Mouse (Mus musculus) heart, embryonic 15.5 days (tissue): Measurements from ENCODE around the gene Pafah1b2. TPM values are rescaled to one million over a fixed set of nuclear protein-coding genes. Genes with fewer than 3 reads are reported as not detected.

Experiments used
- ATAC-seq: fragments of 200-750 bp; cut with Nextera tagmentation; replicated peaks from 2 replicates; pipeline ENCODE4 v1.8.0; 2017; ENCODE audit warnings: low read depth, moderate TSS enrichment; ENCODE audit not compliant: insufficient number of reproducible peaks, insufficient read depth, low FRiP score
- H3K27ac ChIP-seq: fragments of 300-500 bp; sonication (generic); 2 replicates; pipeline ENCODE4 v1.5.1; 2015; ENCODE audit warnings: mild to moderate bottlenecking, inconsistent platforms
- H3K27me3 ChIP-seq: fragments of 300-500 bp; sonication (generic); 2 replicates; pipeline ENCODE4 v1.6.1; 2015; ENCODE audit warnings: inconsistent platforms
- H3K36me3 ChIP-seq: fragments of 300-500 bp; sonication (generic); 2 replicates; pipeline ENCODE4 v1.6.1; 2015; ENCODE audit warnings: mild to moderate bottlenecking, inconsistent platforms
- H3K4me1 ChIP-seq: fragments of 300-500 bp; sonication (generic); replicated peaks from 2 replicates; pipeline ENCODE4 v1.6.1; 2015; ENCODE audit warnings: inconsistent platforms
- H3K4me2 ChIP-seq: fragments of 300-500 bp; sonication (generic); 2 replicates; pipeline ENCODE4 v1.6.1; 2015; ENCODE audit warnings: inconsistent platforms, mild to moderate bottlenecking, moderate library complexity
- H3K4me3 ChIP-seq: fragments of 300-500 bp; sonication (generic); 2 replicates; pipeline ENCODE4 v1.5.1; 2015; ENCODE audit warnings: mild to moderate bottlenecking, inconsistent platforms
- H3K9ac ChIP-seq: fragments of 300-500 bp; sonication (generic); 2 replicates; pipeline ENCODE4 v1.6.1; 2015; ENCODE audit warnings: mild to moderate bottlenecking, inconsistent platforms
- H3K9me3 ChIP-seq: fragments of 300-500 bp; sonication (generic); replicated peaks from 2 replicates; pipeline ENCODE4 v1.6.1; 2016; ENCODE audit warnings: inconsistent platforms
- WGBS: fragments of 180-500 bp; shearing (Covaris S2); methylation state at CpG from one replicate; pipeline ENCODE4 v1.1.7; 2015; ENCODE audit warnings: mixed read lengths; 5-methylcytosine and 5-hydroxymethylcytosine counted together
- polyA plus RNA-seq: library from polyadenylated mRNA; unstranded; fragments of >200 nt; fragmentation: Nextera tagmentation; extraction: Ambion mirVana; gene quantifications from 2 replicates; pipeline ENCODE4 v1.2.1, GENCODE M21; 2015

Pafah1b2 gene
- polyA plus RNA-seq, 1 experiment from 2014 or later: 105 TPM

DNA sequence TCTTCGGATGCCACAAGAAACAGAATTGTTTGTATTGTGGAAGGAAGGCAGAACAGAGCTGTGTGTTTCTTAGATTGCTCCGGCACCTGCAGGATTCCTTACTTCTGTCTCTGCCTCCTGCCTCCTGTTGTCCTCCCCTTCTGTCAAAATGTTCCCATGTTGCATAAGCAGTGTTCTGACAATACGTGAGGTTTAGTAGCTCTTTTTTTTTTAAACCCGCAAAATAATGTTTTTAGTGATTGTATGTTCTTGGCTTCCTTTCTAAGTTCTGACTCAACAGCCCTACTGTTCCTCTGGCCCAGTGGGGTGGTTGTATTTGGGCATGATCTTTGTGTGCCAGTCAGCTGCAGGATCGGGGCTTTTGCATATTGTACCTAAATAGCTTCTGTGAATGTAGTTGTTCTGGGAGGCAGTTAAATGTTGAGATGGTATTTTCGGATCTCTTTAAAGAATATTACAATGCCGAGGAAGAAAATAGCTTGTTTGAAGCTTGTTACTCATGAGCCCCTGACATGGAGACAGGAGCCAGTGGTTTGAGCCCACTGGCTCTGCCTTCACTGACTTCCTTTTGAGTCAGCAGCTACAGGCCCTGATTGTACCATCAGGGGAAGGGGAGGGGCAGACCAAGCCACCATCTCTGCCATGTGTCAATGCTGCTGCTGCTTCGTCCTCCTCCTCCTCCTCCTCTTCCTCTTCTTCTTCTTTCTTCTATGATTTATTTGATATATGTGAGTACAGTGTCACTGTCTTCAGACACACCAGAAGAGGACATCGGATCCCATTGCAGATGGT is 13.8 kb upstream of the Pafah1b2 start:
- no peak overlapping the region for H3K27ac ChIP-seq
- WGBS: 87% methylated on average over 9 of the region's 9 CpGs
- ATAC-seq: no peak

GRCm38 (mm10) chr9:46023591-46023990 is 11.1 kb upstream of the Pafah1b2 start:
- 90% methylated on average over 11 of the region's 11 CpGs for WGBS
- H3K36me3 ChIP-seq: peaks cover 7% of the 10 kb centered on the region; the same call in 1 of the 2 replicates

More for the DNA sequence above, 13.8 kb upstream of the Pafah1b2 start:
- Histone ChIP-seq H3K4me2 (no peak overlapping the region), H3K27me3 (no peaks in the 10 kb centered on the region), H3K9me3 (no peaks in the 10 kb centered on the region), H3K36me3 (peaks cover under 1% of the 10 kb centered on the region; the same call in 1 of the 2 replicates), H3K4me1 (peaks cover 22% of the 10 kb centered on the region), H3K4me3 (no peak overlapping the region), H3K9ac (no peak overlapping the region)

GRCm38 (mm10) chr9:46019975-46020374 is 7.5 kb upstream of the Pafah1b2 start:
- 73% methylated on average over 6 of the region's 6 CpGs for WGBS
- H3K9me3 ChIP-seq: no peaks in the 10 kb centered on the region
- peaks cover 31% of the 10 kb centered on the region for H3K4me1 ChIP-seq
- H3K27ac ChIP-seq: no peak overlapping the region
- H3K27me3 ChIP-seq: no peaks in the 10 kb centered on the region
- no peak for ATAC-seq
- peaks cover 7% of the 10 kb centered on the region; the same call in 1 of the 2 replicates for H3K36me3 ChIP-seq
- no peak overlapping the region for H3K4me3 ChIP-seq
- H3K4me2 ChIP-seq: no peak overlapping the region
- no peak overlapping the region for H3K9ac ChIP-seq

More at GRCm38 (mm10) chr9:46023591-46023990, 11.1 kb upstream of the Pafah1b2 start:
- ATAC-seq: no peak
- no peaks in the 10 kb centered on the region for H3K9me3 ChIP-seq
- no peak overlapping the region for H3K4me3 ChIP-seq
- H3K27ac ChIP-seq: no peak overlapping the region
- H3K27me3 ChIP-seq: no peaks in the 10 kb centered on the region
- H3K4me1 ChIP-seq: peaks cover 8% of the 10 kb centered on the region
- H3K9ac ChIP-seq: no peak overlapping the region
- H3K4me2 ChIP-seq: no peak overlapping the region

DNA sequence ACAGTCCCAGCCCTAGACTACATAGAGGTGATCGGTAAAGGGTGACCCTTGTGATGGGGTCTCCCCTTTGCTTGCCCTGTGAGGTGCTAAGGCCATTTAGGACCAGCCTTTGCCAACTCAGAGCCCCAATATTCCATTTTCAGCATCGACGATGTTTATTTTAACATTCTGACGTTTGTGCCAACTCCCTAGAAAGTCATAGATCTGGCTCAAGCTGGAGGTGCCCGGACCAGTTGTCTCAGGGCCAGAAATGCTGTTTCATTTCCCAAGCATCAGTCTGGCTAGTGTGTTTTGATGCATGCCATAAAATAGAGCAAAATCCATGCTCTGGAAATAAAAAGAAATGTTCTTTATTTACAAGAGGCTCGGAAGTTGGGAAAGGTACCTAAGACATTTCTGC is 5.8 kb upstream of the Pafah1b2 start:
- Histone ChIP-seq H3K4me3 (no peak overlapping the region), H3K9ac (no peak overlapping the region), H3K4me1 (peaks cover 43% of the 10 kb centered on the region), H3K36me3 (peaks cover 7% of the 10 kb centered on the region; the same call in 1 of the 2 replicates), H3K4me2 (no peak overlapping the region), H3K9me3 (no peaks in the 10 kb centered on the region), H3K27me3 (no peaks in the 10 kb centered on the region), H3K27ac (no peak overlapping the region)
- WGBS: 75% methylated on average over 6 of the region's 6 CpGs
- ATAC-seq: no peak

- Histone ChIP-seq H3K27ac (no peak overlapping the region), H3K4me1 (peaks cover 53% of the 10 kb centered on the region), H3K9me3 (no peaks in the 10 kb centered on the region), H3K27me3 (no peaks in the 10 kb centered on the region), H3K9ac (no peak overlapping the region), H3K4me3 (no peak overlapping the region), H3K4me2 (peak overlapping the region; percentile 85), H3K36me3 (peaks cover 7% of the 10 kb centered on the region; the same call in 1 of the 2 replicates)
- WGBS: 69% methylated on average over 4 of the region's 4 CpGs
- ATAC-seq: no peak
These were observed 3.9 kb upstream of the Pafah1b2 start for GRCm38 (mm10) chr9:46016417-46016816.

- Histone ChIP-seq H3K4me2 (peak overlapping the region; percentile 85), H3K4me3 (peak overlapping the region; percentile 82), H3K36me3 (peaks cover 2% of the 10 kb centered on the region; the same call in 1 of the 2 replicates), H3K27me3 (no peaks in the 10 kb centered on the region), H3K27ac (peak overlapping the region; percentile 93), H3K4me1 (peaks cover 54% of the 10 kb centered on the region), H3K9ac (no peak overlapping the region), H3K9me3 (no peaks in the 10 kb centered on the region)
- no peak for ATAC-seq
- 26% methylated on average over 9 of the region's 9 CpGs for WGBS
These were observed 3.3 kb upstream of the Pafah1b2 start for GRCm38 (mm10) chr9:46015831-46016230.

DNA sequence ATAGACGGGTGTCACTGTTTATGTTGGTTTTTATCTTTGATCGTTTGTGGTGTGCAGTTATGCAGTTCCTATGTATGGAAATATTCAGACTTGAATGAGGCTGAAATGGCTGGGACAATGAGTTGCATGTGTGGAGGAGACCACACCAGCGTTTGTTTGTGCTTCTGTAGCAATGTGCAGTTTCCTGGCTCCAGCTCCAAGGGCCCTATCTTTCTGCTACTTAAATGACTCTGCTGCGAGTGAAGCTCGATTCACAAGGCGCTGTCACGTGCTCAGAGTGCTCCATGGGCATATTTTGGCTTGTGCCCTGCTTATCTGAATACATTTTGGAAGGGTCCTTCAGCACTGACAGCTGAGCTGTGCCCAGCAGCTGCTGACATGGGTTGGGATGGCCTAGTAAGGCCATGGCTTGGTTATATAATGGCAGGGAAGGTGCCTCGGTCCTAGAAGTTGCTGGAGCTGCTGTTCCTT is 2.6 kb upstream of the Pafah1b2 start:
- Histone ChIP-seq H3K4me1 (peaks cover 54% of the 10 kb centered on the region), H3K27ac (peak overlapping the region; percentile 93), H3K4me2 (peak overlapping the region; percentile 85), H3K27me3 (no peaks in the 10 kb centered on the region), H3K9ac (no peak overlapping the region), H3K4me3 (peak overlapping the region; percentile 82), H3K9me3 (no peaks in the 10 kb centered on the region), H3K36me3 (no peaks in the 10 kb centered on the region)
- WGBS: 15% methylated on average over 8 of the region's 8 CpGs
- ATAC-seq: peak; percentile 15; the same call in 1 of the 2 replicates

GRCm38 (mm10) chr9:46014251-46014681 is 1.8 kb upstream of the Pafah1b2 start:
- 2% methylated on average over 10 of the region's 10 CpGs for WGBS
- Histone ChIP-seq H3K9ac (peak overlapping the region; percentile 99), H3K27me3 (no peaks in the 10 kb centered on the region), H3K4me1 (peaks cover 50% of the 10 kb centered on the region), H3K36me3 (no peaks in the 10 kb centered on the region), H3K27ac (peak overlapping the region; percentile 93), H3K4me3 (peak overlapping the region; percentile 82), H3K9me3 (no peaks in the 10 kb centered on the region), H3K4me2 (peak overlapping the region; percentile 85)
- no peak for ATAC-seq

DNA sequence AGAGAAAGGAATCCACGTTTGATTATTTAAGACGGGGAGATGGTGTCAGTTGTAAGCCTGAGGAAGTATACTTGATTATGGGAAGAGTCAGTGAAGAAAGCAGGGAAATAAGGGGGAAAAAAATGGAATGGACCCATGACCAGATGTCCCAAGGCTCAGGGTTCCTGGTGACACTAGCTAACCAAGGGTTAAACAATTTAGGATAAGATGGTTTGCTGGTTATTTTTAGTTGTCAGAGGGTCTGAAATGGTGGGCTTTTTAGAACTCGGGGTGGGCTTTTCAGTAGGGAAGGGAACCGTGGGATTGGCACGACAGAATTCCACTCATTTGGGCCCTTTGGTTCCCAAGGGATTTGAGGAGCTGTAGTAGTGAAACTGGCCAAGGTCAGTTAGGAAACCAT is 1.1 kb upstream of the Pafah1b2 start:
- Histone ChIP-seq H3K9ac (peak overlapping the region; percentile 99), H3K4me2 (peak overlapping the region; percentile 85), H3K9me3 (no peaks in the 10 kb centered on the region), H3K27ac (peak overlapping the region; percentile 93), H3K27me3 (no peaks in the 10 kb centered on the region), H3K4me1 (peaks cover 50% of the 10 kb centered on the region), H3K36me3 (no peaks in the 10 kb centered on the region), H3K4me3 (peak overlapping the region; percentile 82)
- 0% methylated on average over 5 of the region's 5 CpGs for WGBS
- no peak for ATAC-seq

GRCm38 (mm10) chr9:46013009-46013586 is 608 bp upstream of the Pafah1b2 start:
- WGBS: under 1% methylated on average over 46 of the region's 46 CpGs
- Histone ChIP-seq H3K4me3 (peak overlapping the region; percentile 82), H3K4me2 (peak overlapping the region; percentile 85), H3K27me3 (no peaks in the 10 kb centered on the region), H3K9me3 (no peaks in the 10 kb centered on the region), H3K9ac (peak overlapping the region; percentile 99), H3K4me1 (peaks cover 48% of the 10 kb centered on the region), H3K27ac (peak overlapping the region; percentile 93), H3K36me3 (no peaks in the 10 kb centered on the region)
- peak; percentile 51 for ATAC-seq
